Mouse (Mus musculus) small intestine, adult 2 months (tissue): ENCODE measurements around the gene Cacna2d3.

Experiments
- CTCF ChIP-seq: fragments of 200-500 bp; IDR thresholded peaks from 2 replicates; pipeline ENCODE4 v1.5.1; 2012; ENCODE audit warnings: low read depth, mild to moderate bottlenecking, control low read depth, inconsistent platforms, low read length, moderate library complexity, mixed read lengths; ENCODE audit not compliant: insufficient replicate concordance, insufficient read length; ENCODE audit errors: extremely low read depth
- POLR2A ChIP-seq: fragments of 200-500 bp; IDR thresholded peaks from 2 replicates; pipeline ENCODE4 v1.6.1; 2012; ENCODE audit warnings: low read depth, mild to moderate bottlenecking, control low read depth, inconsistent platforms, low read length, moderate library complexity

DNA sequence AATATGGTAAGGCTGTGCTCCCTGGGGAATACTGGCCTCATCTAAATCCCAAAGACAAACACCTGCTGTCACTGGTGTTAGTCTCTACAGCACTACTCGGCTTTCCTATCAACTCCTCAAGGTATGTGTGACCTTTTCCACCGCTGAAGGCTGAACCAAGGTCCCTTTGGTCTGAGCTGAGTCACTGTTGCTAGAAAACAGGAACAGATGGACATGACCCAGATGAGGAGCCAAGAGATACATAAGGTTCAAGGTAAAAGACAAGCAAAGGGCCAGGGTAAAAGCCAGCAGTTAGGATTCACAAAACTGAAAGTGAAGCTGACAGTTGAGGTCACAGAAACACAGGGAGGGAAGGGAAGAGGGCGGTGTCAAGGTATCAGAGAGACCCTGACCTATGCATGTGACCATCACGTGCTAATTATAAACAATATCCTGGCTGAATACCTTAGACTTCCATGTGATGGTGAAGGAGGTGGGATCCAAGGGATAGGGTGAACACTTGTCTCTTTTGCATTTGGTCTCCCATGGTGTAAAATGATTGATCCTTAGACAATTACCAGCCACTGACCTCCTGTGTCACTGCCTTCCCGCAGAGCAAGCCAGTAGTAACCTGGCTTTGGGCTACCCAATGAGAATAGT, 288.5 kb downstream of the Cacna2d3 start:
- TF ChIP-seq CTCF (no peak), POLR2A (no peak)
